Mouse (Mus musculus): ENCODE measurements at regions not wholly inside any gene's neighbourhood (a gene's known extent, or its start where the extent isn't known, plus 50 kb on each side); places are given as distances from the start of the nearest gene placed in this dataset.

DNA sequence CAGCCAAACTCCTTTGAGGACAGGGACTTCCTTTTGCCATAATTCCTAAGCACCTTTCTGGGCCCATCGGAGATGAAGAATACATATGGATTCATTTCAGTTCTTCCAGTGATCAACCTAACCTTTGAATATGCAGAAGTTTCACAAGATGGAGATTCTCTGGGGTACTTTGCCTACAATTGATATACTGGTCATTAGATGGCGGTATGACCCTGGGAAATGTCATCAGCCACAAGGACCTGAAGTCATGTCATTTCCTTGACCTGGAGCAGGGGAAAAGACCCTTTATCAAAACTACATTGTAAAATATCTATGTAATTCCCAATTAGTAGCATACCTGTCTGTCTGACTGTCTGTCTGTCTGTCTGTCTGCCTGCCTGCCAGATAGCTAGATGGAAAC, 164.0 kb upstream of the Slc24a3 start:
- no peak for DNase-seq (ENCODE audit: low spot score)

DNA sequence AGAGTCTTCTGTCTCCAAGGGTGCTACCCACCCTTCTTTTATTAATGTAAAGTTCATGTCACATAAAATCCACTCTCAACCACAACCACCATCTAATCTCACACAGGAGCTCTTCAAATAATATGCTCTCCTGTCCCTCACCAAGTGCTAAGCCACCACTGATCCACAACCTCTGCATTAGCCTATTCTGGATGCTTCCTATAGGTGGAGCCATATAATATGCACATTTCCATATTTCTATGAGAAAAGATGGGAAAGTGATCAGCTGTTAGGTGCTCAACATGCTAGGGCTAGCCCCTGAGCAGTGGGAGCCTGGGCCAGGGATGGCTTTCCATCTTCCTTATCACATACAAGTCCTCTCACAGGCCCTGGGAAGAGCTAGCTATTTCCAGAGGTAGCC, 156.9 kb upstream of the Slc24a3 start:
- no peak for DNase-seq (ENCODE audit: low spot score)

DNA sequence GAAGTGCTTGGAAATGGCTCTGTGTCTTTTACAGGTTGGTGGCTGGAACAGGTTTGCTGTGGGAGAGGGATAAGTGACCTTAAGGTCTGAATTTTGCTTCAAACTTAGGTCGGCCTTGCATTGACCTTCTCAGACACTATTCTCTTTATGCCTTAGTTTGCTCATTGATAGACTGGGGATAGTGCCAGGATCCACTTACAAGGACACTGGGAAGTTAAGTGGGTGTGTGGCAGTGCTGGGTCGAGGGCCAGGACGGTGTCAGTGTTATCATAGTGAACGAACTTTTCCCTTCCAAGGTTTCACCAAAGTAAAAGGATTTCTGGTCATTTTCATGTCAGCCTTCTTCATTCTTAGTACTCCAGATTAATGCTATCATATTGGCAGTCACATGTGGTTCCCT, 156.3 kb upstream of the Slc24a3 start:
- DNase-seq (ENCODE audit: low spot score) = no peak

DNA sequence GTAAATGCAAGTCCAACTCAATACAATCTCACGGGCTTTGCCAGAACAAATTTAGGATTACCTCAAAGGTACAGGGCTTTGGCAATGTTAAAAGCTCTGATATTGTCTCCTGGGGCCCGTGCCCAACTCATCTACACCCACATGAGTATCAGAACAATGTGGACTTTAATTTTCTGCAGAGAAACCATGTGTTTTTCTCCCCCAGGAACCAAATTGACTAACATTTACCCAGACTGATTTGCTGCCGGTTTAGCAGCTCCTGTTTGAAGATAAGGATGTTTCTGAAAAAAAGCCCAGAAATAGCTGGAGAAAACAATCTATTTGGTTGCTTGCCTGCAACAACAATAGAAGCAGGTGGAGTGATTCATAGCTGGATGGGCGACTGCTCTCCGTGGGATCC, 151.6 kb upstream of the Slc24a3 start:
- peak; percentile 24 for DNase-seq (ENCODE audit: low spot score)

DNA sequence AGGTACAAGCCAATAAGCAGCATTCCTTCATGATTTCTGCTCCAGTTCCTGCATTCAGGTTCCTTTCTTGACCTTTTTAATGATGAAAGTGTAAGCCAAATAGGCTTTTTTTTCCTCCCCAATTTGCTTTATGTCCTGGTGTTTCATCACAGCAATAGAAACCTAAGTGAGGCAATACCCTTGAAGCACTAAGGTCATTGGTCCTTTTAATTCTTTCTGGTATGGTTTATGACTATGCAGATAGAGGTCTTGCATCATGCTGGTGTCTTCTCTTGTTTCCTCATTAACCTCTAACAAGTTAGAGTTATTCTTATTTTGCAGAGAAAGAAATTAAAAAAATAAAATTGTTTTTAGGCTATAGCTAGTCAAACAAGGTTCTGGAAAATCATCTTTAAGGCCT, 150.6 kb upstream of the Slc24a3 start:
- DNase-seq (ENCODE audit: low spot score) = no peak

DNA sequence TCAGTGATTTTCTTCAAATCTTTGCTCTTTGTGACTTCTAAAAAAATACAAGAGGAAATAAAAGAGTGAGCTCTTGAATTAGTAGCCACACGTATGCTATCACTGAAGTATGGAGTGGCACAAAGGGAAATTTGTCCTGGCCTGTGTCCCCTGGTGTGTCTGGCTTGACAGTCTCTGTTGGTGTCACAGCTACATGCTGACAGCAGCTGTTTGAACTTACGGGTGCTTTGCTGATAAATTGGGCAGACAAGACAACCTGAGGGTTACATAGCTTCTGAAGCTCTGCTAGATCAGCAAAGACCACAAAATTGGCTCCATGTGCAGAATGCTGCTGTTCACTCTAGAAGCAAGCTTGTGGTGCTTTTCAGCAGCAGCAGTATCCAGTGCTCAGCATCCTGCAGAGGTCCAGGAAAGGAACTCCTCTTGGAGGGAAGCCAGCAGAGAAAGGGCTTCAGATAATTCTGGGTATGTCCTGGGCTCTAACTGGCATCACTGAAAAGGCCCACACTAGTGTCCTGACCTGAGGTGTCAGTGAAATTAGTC, 149.9 kb upstream of the Slc24a3 start:
- no peak for DNase-seq (ENCODE audit: low spot score)

DNA sequence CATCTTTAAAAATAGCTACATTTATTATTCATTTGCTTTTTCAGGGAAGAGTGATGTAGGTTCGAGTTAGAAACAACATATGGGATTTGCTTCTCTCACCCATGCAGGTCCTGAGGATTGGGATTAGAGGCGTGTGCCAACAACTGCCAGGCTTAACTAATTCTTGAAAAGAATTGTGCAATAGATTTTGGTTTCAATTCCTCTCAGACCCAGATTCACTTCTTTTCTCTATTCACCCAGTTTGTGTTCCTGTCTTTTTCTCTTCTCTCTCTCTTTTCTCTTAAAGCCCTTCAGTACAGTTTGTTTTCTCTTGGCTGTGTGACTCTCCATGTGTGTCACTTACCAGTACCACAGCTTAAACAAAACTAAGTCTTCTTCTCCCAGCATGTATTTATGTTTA, 119.8 kb upstream of the Slc24a3 start:
- DNase-seq (ENCODE audit: low spot score) = no peak

DNA sequence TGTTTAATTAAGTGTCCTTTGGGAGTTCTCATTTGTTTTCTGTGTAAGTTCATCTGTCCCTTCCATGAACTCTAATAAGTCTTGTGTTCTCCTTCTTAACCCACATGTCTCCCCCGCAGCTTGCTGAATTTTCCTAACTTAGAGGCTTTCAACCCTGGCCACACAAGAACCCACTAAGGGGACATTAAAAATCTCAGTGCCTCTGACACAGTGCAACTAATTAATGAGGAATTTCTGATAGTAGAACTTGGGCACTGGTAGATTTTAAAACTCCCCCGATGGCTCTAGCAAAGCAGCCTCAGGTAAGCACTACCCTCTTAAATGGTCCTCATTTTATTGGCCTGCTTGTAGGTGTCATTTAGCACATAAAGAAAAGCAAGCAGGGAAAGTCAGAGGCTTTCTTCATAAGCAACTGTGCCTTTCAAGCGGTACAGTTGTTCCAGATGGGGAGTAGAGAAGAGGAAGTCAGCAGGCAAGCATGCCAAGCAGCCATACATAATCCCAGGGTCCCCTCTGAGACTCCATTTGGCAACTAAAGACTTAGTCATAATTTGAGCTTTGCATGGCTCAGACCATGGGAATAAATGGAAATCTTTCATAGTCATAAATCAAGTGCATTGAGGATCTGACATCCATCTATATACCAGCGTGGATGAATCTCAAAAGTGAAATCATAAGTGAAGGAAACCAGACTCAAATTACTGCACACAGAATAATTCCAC, 117.7 kb upstream of the Slc24a3 start:
- no peak for DNase-seq (ENCODE audit: low spot score)

DNA sequence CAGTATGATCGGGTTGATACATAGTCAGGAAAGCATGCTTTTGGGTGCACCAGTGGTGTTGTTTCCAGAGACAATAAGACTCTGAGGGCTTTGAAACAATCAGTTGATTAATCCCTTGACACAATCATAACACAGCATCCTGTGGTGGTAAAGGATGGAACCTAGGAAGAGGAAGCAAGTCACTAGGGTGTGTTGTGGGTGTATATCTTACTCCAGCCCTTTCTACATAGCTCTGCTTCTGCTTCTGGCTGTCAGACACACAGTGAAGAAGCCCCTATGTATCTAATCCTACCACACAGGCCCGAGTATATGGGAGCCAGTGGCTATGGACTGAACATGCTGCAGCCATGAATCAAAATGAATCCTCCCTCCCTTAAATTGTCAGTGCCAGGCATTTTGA, 115.1 kb upstream of the Slc24a3 start:
- no peak for DNase-seq (ENCODE audit: low spot score)

DNA sequence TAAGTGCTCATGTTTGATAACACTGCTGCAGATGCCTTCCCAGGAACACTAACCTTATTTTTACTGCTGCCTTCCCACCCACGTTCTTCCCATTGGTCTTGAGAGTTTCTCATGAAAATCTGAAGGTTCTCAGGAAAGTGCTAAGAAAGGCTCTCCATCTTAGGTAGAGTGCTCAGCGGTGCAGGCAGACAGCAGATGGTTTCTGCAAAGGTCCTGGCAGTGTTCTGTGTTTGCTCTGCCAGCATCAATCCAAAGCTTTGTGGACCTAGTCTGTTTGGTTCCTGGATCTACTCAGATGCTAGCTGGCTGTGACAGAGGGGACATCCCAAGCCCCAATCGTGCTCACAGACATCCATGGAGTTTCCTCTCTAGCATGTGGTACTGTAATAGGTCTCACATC, 111.3 kb upstream of the Slc24a3 start:
- peak; percentile 5 for DNase-seq (ENCODE audit: low spot score)

DNA sequence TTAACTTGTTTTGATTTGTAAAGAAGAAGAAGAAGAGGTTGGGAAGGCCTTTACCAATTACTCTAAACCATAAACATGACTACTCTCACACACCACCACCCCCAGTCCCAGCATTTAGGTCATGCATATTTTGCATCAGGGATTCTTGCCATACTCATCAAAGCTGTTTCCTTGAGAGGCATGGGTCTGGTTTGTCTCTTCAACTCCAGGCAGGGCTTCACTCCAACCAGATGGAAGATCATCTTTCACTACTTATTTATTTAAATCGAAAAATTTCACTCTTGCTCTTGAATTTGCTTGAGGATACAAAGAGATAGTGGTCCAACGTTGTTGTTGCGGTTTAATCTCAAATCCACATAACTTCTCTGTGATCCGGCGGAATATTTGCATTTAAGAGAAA, 110.8 kb upstream of the Slc24a3 start:
- DNase-seq (ENCODE audit: low spot score) = no peak

DNA sequence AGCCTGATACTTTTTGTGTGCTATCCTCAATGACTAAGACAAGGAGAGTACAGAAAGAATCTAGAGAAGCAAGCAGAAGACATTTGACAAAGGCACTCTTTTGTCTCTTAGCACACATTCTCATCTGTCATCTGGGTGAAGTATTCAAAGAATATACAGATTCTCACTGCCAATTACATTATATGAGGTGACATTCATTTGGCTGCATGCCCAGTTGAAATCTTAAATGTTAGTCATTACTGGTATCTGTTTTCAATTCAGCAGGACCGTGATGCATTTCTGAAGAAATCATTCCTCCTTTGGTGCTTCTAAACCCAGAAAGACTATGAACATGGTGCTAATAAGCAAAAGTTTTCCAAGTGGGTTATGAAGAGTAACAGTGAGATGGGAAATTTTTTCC, 97.6 kb upstream of the Slc24a3 start:
- DNase-seq (ENCODE audit: low spot score) = no peak

DNA sequence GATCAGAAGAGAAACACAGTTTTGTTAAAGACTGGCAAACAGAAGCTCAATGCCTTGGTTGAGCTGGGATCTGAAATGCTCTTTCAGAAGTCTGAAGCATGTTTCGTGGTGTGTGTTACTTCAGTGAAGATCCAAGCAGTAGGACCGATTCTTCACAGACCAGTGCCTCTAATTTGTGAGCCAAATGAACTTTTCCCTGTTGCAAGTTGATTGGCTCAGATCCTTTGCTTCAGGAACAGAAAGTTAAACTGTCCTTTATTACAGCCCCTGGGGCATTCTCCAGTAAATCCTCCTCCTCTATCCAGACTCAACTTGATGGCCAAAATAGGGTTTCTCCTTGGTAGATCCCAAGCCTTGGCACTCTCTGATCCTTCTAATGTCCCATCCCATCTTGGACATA, 85.6 kb upstream of the Slc24a3 start:
- DNase-seq (ENCODE audit: low spot score) = no peak

DNA sequence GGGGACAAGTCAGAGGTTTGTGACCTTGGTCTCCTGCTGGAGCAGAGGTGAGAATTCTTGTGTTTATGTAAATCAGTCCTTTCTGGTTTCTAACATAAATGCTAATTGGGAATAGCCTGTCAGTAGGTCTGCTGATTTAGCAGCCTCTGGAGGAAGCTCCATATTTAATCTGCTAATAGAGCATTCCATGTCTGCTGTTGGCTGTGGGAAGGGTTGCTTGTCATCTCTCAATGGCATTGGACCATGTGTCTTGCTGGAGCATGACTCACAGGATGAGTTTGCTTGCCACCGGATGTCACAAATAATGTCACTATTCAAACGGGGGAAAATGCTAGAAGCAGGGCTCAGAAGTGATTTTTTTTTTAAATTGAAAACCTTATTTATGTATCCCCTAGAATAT, 82.9 kb upstream of the Slc24a3 start:
- DNase-seq (ENCODE audit: low spot score) = no peak

DNA sequence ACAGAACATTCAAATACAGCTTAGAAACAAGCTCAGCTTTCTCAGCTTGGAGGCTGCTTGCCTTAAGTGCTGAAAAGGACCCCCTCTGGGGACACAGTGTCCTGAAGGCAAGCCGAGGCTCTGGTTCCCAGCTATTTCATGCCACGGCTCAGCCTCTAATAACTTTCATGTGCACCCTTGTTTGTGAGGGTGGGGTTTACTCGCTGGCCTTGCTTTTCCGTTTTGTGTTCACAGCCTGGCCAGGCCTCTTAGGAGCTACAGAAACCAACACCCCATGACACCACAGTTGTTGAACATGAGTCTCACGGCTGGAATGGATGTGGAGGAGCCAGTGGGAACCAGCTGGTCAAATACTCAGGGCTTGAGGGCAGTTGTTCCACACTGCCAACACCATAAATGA, 81.4 kb upstream of the Slc24a3 start:
- no peak for DNase-seq (ENCODE audit: low spot score)

DNA sequence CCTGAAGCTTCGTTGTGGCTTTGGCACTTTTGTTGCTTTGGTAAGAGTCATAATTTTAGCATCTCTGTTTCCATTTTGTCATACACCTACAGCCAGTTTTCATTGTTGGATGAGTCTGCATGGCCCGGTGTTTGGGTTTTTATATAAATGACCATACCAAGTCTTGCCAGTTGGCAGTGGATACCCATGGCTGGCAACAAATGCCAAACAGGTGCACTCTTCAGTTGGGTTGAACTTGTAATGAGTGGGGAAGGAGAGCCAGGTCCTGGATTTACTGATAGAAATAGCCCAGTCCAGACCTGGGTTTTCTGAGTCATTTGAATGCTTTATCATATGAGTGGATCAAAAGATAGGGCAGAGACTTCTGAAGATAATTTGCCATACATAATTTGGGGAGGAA, 64.3 kb upstream of the Slc24a3 start:
- DNase-seq (ENCODE audit: low spot score) = no peak

DNA sequence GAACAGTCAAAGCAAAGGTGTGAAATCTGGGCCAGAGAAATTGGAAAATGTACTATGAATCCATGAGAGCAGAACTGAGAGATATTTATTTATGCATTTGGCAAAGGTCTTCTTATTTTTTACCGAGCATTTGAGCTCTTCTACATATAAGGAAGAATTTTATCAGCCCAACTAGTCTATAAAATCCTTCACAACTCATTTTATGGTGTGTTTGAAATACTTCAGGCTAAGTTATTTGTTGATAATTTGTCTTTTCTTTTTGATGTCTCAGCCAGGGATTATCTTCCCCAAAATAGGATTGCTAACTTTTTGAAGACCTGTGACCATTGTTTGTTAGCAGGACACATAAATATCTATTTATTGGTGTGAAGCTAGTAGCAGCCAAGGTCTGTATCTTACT, 55.9 kb upstream of the Slc24a3 start:
- no peak for DNase-seq (ENCODE audit: low spot score)

DNA sequence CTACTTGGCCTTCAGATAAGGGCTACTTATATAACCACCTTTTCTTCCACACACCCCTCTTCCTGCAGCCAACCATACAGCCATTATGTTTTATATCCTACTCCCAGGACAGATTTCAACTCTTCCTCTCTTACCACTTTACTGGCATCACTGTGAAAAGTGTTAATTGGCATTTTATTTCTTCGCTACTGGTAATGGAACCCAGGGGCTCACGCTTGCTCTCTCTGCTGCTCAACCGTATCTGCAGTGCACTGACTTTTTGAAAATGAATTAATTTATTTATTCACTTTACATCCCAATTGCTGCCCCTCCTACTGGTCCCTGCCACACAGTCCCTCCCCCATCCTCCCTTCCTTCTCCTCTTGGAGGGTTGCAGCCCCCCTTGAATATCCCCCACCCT, 52.5 kb upstream of the Slc24a3 start:
- no peak for DNase-seq (ENCODE audit: low spot score)
